Mouse (Mus musculus) layer of hippocampus, adult 8-10 months (tissue): Measurements from ENCODE around the gene Myl6b. TPM values are rescaled to one million over a fixed set of nuclear protein-coding genes. Genes with fewer than 3 reads are reported as not detected.

Experiments used
- DNase-seq, 2 experiments: peaks; one replicate each; pipeline ENCODE4 v3.0.0; 2022; ENCODE audit warnings: low spot score in 2 of 2
- microRNA-seq, 2 experiments: library from miRNA; unstranded; fragments of <30 nt; microRNA quantifications; one replicate each; pipeline ENCODE4 v1.2.0; 2022
- total RNA-seq, 4 experiments: library from RNA; stranded (reverse); gene quantifications; 2 replicates each; pipeline ENCODE4 v1.2.4; 2022

Myl6b gene
- total RNA-seq, 4 experiments from 2014 or later: 18.4 to 23.6 (median 22.6) TPM

GRCm38 (mm10) chr10:128451014-128451413, 47.5 kb downstream of the Myl6b start:
- no peak for DNase-seq

GRCm38 (mm10) chr10:128445407-128445806, 53.1 kb downstream of the Myl6b start:
- no peak for DNase-seq

DNA sequence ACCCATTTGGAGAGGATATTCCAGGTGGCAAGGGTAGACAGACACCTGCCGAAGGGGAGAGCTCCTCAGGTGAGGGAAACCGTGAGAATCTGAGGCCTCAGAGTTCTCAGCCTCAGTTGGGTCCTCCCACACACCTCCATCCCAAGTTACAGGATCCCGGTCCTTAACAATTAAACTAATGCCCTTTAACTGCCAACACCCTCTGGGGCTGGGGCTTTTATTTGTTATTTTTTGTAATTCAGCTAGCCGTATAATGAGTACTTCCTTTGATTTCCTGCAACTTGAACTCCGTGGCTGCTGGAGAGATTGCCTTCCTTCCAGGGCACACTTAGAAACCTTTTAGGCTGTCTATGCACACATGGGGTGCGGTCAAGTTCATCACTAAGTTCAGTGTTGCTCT, 54.1 kb downstream of the Myl6b start:
- no peak for DNase-seq

Small RNA genes lying within 50 kb of the gene (microRNA-seq; reads per million reads assigned to microRNA genes)
- gene Mir6916: 0 reads per million in 2 experiments
- 1.0 to 1.9 reads per million in 2 experiments for gene Mir8105

Other genes with a start within 250 kb of the Myl6b start
- gene Apon, start 244.6 kb downstream of the Myl6b start, total RNA-seq: not detected
- not detected for gene Apof, start 230.0 kb downstream of the Myl6b start, total RNA-seq
- gene Stat2, start 228.1 kb downstream of the Myl6b start, total RNA-seq: 10 to 100 TPM; 34.3 to 39.3 (median 37.8) TPM
- not detected for gene Il23a, start 199.9 kb downstream of the Myl6b start, total RNA-seq
- gene Pan2, start 195.3 kb downstream of the Myl6b start, total RNA-seq: 10 to 100 TPM; 14.6 to 16.3 (median 15.5) TPM
- 10 to 100 TPM; 69.2 to 89.4 (median 82.4) TPM for gene Cnpy2, start 176.2 kb downstream of the Myl6b start, total RNA-seq
- gene Cs, start 161.0 kb downstream of the Myl6b start, total RNA-seq: 100 to 1,000 TPM; 221 to 231 (median 224) TPM
- 10 to 100 TPM; 47.5 to 57.4 (median 51.9) TPM for gene Coq10a, start 129.7 kb downstream of the Myl6b start, total RNA-seq
- 10 to 100 TPM; 46.3 to 57.3 (median 50.2) TPM for gene Ankrd52, start 121.6 kb downstream of the Myl6b start, total RNA-seq
- gene Slc39a5, start 97.5 kb downstream of the Myl6b start, total RNA-seq: under 1 TPM in 3 of 4 experiments, not detected in 1; 0.35 to 0.45 (median 0.43) TPM
- 100 to 1,000 TPM in 2 of 4 experiments, 10 to 100 TPM in 2; 94.4 to 107 (median 100) TPM for gene Nabp2, start 87.2 kb downstream of the Myl6b start, total RNA-seq
- 10 to 100 TPM; 71.7 to 79.9 (median 75.7) TPM for gene Rnf41, start 87.0 kb downstream of the Myl6b start, total RNA-seq
- 100 to 1,000 TPM; 238 to 267 (median 258) TPM for gene Smarcc2, start 39.4 kb downstream of the Myl6b start, total RNA-seq
- gene Myl6, start 4.5 kb downstream of the Myl6b start, total RNA-seq: 100 to 1,000 TPM; 486 to 591 (median 538) TPM
- 10 to 100 TPM in 2 of 4 experiments, 1 to 10 TPM in 2; 7.0 to 11.5 (median 9.3) TPM for gene Esyt1, start 27.2 kb upstream of the Myl6b start, total RNA-seq
- 10 to 100 TPM; 12.7 to 17.0 (median 15.2) TPM for gene Zc3h10, start 49.1 kb upstream of the Myl6b start, total RNA-seq
- gene Rpl41, start 50.6 kb upstream of the Myl6b start, total RNA-seq: 1,000 to 10,000 TPM; 1,259 to 1,817 (median 1,529) TPM
- gene Pa2g4, start 67.3 kb upstream of the Myl6b start, total RNA-seq: 10 to 100 TPM; 58.7 to 62.0 (median 59.0) TPM
- 1 to 10 TPM; 6.8 to 8.4 (median 8.1) TPM for gene Erbb3, start 91.0 kb upstream of the Myl6b start, total RNA-seq
- gene Rps26, start 128.1 kb upstream of the Myl6b start, total RNA-seq: 100 to 1,000 TPM; 141 to 325 (median 239) TPM
- gene Ikzf4, start 147.3 kb upstream of the Myl6b start, total RNA-seq: 10 to 100 TPM; 15.5 to 19.8 (median 16.2) TPM
- 10 to 100 TPM; 12.0 to 16.6 (median 14.3) TPM for gene Suox, start 175.4 kb upstream of the Myl6b start, total RNA-seq
- 100 to 1,000 TPM; 132 to 151 (median 135) TPM for gene Rab5b, start 197.6 kb upstream of the Myl6b start, total RNA-seq
- gene Pmel, start 205.5 kb upstream of the Myl6b start, total RNA-seq: 1 to 10 TPM in 3 of 4 experiments, under 1 TPM in 1; 0.62 to 2.4 (median 1.1) TPM
- gene Cdk2, start 206.3 kb upstream of the Myl6b start, total RNA-seq: 1 to 10 TPM; 2.5 to 4.3 (median 3.4) TPM
- gene Dgka, start 246.2 kb upstream of the Myl6b start, total RNA-seq: 10 to 100 TPM; 11.3 to 15.4 (median 13.9) TPM
- 10 to 100 TPM; 19.6 to 27.3 (median 25.7) TPM for gene Pym1, start 249.2 kb upstream of the Myl6b start, total RNA-seq